Mouse (Mus musculus): ENCODE data around the gene Trpm5. TPM values are rescaled to one million over a fixed set of nuclear protein-coding genes. Genes with fewer than 3 reads are reported as not detected.
A peak's percentile ranks its signal among the peaks of the same experiment; 100 is the strongest.

Trpm5 gene
- total RNA-seq, 4 experiments from 2014 or later, result 0.28 TPM; not detected in 3

GRCm38 (mm10) chr7:143106062-143106461, 11.6 kb upstream of the Trpm5 start, which contains the start of gene Kcnq1:
Gene Kcnq1, plus strand, starts transcription at chr7:143106362.
- DNase-seq (ENCODE audit: low spot score), result no peak

DNA sequence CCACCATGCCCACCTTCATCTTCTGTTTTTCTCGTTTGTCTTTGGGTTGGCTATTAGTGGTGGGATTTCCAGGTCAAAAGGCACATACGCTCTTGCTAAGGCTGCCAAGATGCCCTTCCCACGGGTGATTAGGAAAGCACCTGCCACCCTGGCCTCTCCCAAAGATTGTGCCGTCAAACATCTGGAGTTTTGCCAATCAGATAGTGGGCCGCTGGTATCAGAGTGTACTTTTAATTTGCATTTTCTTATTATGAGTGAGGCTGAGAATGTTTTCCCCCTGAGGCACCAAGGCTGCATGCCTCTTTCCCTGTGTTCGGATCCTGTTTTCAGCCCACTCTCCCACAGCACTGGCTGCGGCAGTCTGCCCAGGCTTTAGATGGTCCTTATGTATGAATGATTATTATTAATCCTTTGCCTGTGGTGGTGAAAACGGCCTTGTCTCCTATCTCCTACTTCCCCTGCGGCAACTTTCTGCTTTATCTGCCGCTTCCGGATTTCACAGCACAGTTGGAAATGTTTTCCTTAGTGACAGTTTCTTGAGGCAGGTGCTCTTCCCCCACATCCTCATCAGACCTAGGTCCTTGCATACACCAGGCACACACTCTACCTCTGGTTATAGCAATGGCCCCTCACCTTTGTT, 10.9 kb upstream of the Trpm5 start:
- no peak for DNase-seq (ENCODE audit: low spot score)

- no peak for DNase-seq (ENCODE audit: low spot score)
Observed at GRCm38 (mm10) chr7:143100759-143101158, 6.3 kb upstream of the Trpm5 start.

DNA sequence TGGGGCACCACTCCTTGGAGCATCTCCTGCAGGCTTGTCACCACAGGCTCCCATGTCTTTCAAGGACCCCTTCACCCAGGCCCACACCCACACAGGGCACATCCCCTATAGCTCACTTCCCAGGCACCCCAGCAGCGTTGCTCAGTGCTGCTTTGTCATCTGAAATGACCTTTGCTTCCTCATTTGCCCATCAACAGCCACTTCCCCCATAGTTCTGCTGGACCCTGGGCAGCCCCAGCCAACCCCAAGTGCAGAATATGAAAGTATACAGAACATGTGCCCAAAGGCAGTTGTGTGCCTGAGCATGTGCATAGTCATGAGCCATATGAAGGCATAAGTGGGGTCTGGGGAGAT, 1.1 kb upstream of the Trpm5 start:
- DNase-seq (ENCODE audit: low spot score), result no peak

DNA sequence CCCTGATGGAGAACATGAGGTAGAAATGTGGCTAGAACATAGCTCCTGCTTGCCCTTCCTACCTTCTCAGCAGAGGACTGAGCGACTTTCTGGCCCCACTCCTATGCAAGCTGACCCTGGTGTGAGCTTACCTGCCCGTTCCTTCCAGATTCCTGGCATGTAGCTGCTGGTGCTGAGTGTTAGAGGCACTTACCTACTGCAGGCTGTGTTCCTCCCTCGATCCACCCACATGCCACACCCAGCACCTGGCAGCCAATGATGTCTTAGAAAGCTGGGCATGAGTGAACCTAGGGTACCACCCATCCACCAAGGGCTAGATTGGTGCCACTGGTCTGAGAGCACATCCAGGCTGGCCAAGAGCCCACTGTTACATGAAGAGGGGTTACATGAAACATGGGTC, 595 bp downstream of the Trpm5 start:
- no peak for DNase-seq (ENCODE audit: low spot score)

- no peak for DNase-seq (ENCODE audit: low spot score)
Observed at GRCm38 (mm10) chr7:143087070-143087579, 7.3 kb downstream of the Trpm5 start.

DNA sequence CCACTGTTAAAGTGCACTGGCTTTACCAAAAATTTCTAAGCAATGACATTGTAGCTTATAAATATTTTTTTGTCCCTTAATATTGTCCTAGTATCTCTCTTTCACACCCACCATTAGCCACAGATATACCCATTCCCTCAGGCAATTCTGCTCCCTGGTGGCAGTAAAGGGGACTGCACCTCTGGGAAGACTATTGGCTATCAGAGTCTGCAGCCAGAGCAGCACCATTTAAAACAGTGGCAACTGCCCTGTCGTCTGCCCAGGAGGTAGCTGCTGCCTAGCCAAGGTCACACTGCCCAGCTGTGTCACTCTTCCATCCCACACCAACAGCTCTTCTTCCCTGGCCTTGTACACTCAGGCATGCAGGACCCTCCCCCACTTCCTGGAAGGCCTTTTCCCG, 8.1 kb downstream of the Trpm5 start:
- peak; percentile 79 for DNase-seq (ENCODE audit: low spot score)

DNA sequence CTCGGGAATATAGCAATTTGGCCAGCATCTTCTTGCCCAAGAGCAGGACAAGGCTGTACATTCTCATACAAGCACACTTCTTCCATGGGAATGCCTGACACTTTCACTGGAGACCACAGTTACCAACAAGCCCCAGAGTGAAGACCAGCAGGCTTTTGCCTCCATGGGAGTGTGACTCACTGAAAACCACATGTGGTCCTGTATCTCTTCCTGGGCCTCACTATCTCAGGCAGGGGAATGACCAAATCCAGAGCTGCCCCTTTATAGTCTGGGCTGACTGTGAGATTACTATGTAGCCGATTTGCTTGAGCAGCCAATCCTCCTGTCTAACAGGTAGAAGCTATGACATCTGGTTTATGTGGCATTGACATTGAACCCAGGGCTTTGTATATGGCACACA, 10.7 kb downstream of the Trpm5 start:
- no peak for DNase-seq (ENCODE audit: low spot score)

GRCm38 (mm10) chr7:143082024-143082423, 12.4 kb downstream of the Trpm5 start:
- no peak for DNase-seq (ENCODE audit: low spot score)

DNA sequence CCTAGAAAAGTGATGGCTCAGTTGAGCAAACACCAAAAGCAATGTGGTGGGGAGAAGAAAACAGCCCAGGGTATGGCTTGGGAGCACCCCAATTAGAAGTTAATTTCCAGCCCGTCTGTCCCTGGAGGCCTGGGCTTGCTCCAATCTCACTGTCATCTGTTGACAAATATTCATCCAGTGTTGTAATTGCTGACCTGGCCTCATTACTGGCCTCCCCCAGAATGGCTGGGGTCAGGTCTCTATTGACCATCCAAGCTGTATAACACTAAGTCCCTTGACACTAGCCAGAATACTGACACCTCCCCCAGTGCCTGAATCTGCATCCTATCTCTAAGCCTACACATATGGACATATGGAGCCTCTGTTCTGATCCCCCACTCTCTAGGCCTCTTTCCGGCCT, 17.1 kb downstream of the Trpm5 start:
- DNase-seq (ENCODE audit: low spot score), result no peak

DNA sequence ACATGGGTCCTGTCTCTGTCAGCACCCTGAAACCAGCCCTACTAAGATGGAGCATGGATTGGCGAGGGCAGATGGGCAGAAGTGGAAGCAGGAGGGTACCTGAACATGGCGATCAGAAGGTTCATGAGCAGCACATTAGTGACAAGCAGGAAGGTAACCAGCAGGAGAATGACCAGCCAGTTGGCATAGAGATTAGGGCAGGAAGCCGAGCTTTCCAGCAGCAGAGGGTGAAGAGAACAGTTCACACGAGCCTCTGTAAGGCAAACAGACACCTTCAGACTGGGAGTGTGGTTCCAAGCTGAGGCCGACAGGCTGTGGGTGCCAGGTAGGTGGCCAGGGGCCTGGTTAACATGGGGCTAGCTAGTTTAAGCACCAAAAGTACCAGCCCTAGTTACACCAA, 19.0 kb downstream of the Trpm5 start:
- no peak for DNase-seq (ENCODE audit: low spot score)

- DNase-seq (ENCODE audit: low spot score), result no peak
Observed at GRCm38 (mm10) chr7:143073086-143073485, 21.4 kb downstream of the Trpm5 start.

- no peak for DNase-seq (ENCODE audit: low spot score)
Observed at GRCm38 (mm10) chr7:143072605-143073004, 21.8 kb downstream of the Trpm5 start.

DNA sequence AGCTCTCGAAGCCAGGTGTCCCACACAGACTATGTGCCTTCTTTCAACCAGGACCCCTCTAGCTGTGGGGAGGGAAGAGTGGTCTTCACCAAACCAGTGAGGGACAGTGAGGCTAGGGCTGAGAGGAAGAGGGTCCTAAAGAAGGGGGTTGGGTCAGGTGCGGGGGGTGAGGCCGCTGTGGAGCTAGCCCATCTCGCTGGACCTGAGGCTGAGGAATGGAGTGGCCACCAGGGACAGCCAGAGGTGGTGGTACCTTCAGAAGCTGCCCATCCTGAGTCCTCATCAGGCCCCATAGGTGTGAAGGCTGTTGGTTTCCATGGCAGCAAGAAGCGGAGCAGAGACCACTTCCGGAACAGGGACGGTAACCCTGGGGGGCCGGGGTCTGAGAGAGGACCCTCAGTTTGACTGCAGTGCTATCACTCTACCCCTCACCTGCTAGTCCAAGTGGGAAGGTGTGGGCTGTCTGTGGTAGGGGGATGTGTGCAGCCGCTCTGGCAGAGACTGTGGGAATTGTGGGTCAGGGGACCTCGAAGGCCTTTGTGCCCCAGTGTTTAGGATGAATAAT, 23.9 kb downstream of the Trpm5 start:
- DNase-seq (ENCODE audit: low spot score), result no peak

DNA sequence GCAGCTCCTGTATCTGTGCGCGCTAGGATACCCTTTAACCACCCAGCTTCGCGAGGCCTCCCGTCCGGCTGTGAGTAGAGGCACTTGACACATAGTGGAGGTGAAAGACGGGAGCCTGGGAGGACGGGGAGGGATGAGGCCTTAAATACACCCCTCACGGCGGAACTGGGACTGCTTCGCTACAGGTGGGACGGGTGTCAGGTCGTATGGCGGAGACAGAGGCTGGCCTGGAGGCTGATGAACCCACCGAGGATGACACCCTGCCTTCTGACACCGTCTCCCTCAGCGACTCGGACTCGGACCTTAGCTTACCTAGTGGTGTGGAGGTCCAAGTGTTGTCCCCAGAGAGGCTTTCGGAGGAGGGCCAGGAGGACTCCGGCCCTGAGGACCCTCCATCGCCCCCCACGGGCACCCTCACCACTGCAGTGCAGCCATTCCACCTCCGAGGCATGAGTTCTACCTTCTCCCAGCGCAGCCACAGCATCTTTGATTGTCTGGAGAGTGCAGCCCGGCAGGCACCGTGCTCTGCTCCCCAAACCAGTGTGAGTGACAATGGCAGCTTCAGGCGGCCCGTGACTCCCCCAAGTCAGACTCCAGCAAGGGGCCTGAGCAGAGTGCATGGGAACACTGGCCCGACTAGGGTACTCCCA, 24.6 kb downstream of the Trpm5 start:
- no peak for DNase-seq (ENCODE audit: low spot score)

DNA sequence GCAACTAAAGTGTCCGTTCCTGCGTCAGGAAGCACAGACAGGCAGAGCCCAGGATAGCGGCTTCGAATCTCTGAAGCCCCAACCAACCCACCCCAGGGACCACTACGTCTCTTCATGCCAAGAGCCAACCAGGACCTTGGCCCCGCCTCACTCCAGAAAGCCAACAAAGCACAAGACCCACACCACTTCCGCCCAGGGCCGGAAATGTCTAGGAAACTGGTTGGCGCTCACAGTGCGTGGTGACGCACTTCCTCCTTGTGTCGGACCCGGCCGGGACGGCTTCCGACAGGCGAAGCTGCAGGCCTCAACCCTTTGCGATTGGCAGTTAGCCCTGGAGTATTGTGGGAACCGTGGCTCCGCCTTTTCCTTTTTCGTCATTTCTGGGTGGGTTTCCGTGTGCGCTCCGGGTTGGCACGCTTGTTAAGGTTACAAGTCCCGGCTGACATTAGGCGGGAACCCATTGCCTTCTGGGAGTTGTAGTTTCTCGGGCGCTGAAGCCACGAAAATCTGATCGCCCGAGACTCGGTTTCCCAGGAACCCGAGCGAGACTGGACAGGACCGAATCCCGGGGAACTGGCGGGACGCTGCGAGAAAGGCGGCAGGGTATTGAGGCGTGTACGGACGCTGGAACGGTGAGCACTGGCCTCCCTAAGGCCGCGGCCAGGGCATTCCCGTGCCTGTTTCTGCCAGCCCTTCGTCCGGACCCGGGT, 25.4 kb downstream of the Trpm5 start, which contains the start of gene Tssc4:
Gene Tssc4, plus strand, starts transcription at position 368 of the 710 bp plus-strand sequence.
- peak; percentile 99 for DNase-seq (ENCODE audit: low spot score)

- DNase-seq (ENCODE audit: low spot score), result peak; percentile 34
Observed at GRCm38 (mm10) chr7:143068316-143068881, 26.0 kb downstream of the Trpm5 start.

- no peak for DNase-seq (ENCODE audit: low spot score)
Observed at GRCm38 (mm10) chr7:143067897-143068296, 26.5 kb downstream of the Trpm5 start.

DNA sequence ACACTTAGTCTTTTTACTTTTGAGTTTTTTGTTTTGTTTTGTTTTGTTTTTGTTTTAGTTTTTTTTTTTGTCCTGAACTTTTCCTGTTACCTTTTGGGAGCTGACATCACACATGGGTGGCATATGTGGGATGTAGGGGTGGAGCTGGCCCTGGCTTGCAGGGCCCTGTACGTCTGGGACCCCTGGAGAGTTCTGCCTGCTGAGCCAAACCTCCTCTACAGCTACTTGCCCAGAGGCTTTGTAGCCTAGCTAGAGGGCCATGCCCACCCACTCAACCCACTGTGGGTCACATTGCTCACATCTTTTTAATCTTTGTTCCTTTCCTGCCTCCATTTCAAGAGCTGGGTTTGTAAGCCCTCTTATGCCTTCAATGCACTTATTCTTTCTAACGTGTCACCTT, 27.0 kb downstream of the Trpm5 start:
- no peak for DNase-seq (ENCODE audit: low spot score)

GRCm38 (mm10) chr7:143065692-143066091, 28.8 kb downstream of the Trpm5 start:
- DNase-seq (ENCODE audit: low spot score), result no peak

GRCm38 (mm10) chr7:143064226-143064625, 30.2 kb downstream of the Trpm5 start:
- DNase-seq (ENCODE audit: low spot score), result no peak

- peak; percentile 40 for DNase-seq (ENCODE audit: low spot score)
Observed at GRCm38 (mm10) chr7:143062704-143063103, 31.7 kb downstream of the Trpm5 start.
